Mouse (Mus musculus) CH12.LX (cell line): ENCODE data around the gene Tex21.
"Not testable (repeated sequence)": the region's sequence is repeated elsewhere in the genome, so short reads cannot be mapped to it uniquely, and the experiment has no call there.

Source experiments
- CHD2 ChIP-seq: IDR thresholded peaks from 2 replicates; pipeline ENCODE4 v1.6.1; 2011; ENCODE audit warnings: low read length, improper control_type of control experiment
- CTCF ChIP-seq, 2 experiments: IDR thresholded peaks in 1 of 2; conservative IDR thresholded peaks in 1 of 2; 2 replicates each; pipeline ENCODE4 v1.5.1; 2011 to 2012; ENCODE audit warnings: low read depth in 2 of 2, low read length in 2 of 2, improper control_type of control experiment in 1 of 2, inconsistent platforms in 1 of 2, mild to moderate bottlenecking in 1 of 2, moderate library complexity in 1 of 2
- E2F4 ChIP-seq: IDR thresholded peaks from 2 replicates; pipeline ENCODE4 v1.6.1; 2011; ENCODE audit warnings: low read depth, low read length, improper control_type of control experiment; ENCODE audit not compliant: insufficient replicate concordance
- EP300 ChIP-seq: IDR thresholded peaks from 2 replicates; pipeline ENCODE4 v1.6.1; 2011; ENCODE audit warnings: low read length, improper control_type of control experiment
- IRF4 ChIP-seq: IDR thresholded peaks from 2 replicates; pipeline ENCODE4 v1.6.1; 2014; ENCODE audit warnings: low read depth, mild to moderate bottlenecking, inconsistent platforms, low read length, improper control_type of control experiment
- MAX ChIP-seq: IDR thresholded peaks from 2 replicates; pipeline ENCODE4 v1.6.1; 2011; ENCODE audit warnings: low read length, improper control_type of control experiment
- POLR2A ChIP-seq: IDR thresholded peaks from 2 replicates; pipeline ENCODE4 v1.6.1; 2011; ENCODE audit warnings: low read depth, mild to moderate bottlenecking, improper control_type of control experiment, low read length
- POLR2AphosphoS2 ChIP-seq: IDR thresholded peaks from 2 replicates; pipeline ENCODE4 v1.6.1; 2011; ENCODE audit warnings: low read depth, low read length, improper control_type of control experiment
- RCOR1 ChIP-seq: conservative IDR thresholded peaks from 2 replicates; pipeline ENCODE4 v1.6.1; 2012; ENCODE audit warnings: low read depth, mild to moderate bottlenecking, inconsistent platforms, low read length, improper control_type of control experiment
- USF1 ChIP-seq: IDR thresholded peaks from 2 replicates; pipeline ENCODE4 v1.6.1; 2014; ENCODE audit warnings: low read depth, mild to moderate bottlenecking, inconsistent platforms, low read length, improper control_type of control experiment
- ZC3H11A ChIP-seq: IDR thresholded peaks from 2 replicates; pipeline ENCODE4 v1.6.1; 2012; ENCODE audit warnings: low read depth, mild to moderate bottlenecking, inconsistent platforms, low read length, improper control_type of control experiment
- ZNF384 ChIP-seq: IDR thresholded peaks from 2 replicates; pipeline ENCODE4 v1.6.1; 2012; ENCODE audit warnings: low read depth, low read length, improper control_type of control experiment, inconsistent platforms

DNA sequence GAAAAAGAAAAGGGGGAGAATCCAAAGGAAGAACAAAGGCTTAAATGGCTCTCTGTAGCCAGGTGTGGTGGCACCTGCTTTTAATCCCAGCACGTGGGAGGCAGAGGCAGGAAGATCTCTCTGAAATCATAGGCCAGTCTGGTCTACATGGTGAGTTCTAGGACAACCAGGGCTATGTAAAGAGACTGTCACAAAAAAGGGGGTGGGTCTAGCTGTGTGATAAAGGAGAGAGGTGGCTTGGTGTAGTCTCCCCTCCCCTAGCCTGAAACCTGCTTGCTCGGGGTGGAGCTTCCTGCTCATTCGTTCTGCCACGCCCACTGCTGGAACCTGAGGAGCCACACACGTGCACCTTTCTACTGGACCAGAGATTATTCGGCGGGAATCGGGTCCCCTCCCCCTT, 24.4 kb downstream of the Tex21 start:
- TF ChIP-seq POLR2AphosphoS2; CTCF (conservative IDR thresholded peaks at IDR 0.05 in 1 of 2, IDR thresholded peaks at IDR 0.05 in 1 of 2; ENCODE audit: low read depth in 2 of 2, low read length in 2 of 2); EP300; E2F4; MAX; ZNF384; USF1; CHD2; RCOR1; IRF4; POLR2A; ZC3H11A: not testable (repeated sequence)
